Mouse (Mus musculus) ZHBTc4 (cell line): Measurements from ENCODE around the gene Itpa.

Source experiments
- DNase-seq: peaks from one replicate; pipeline ENCODE4 v3.0.0-alpha.2; 2011; ENCODE audit warnings: low read depth, low spot score

Itpa gene

GRCm38 (mm10) chr2:130724369-130724768, 57.0 kb downstream of the Itpa start:
- DNase-seq: no peak

DNA sequence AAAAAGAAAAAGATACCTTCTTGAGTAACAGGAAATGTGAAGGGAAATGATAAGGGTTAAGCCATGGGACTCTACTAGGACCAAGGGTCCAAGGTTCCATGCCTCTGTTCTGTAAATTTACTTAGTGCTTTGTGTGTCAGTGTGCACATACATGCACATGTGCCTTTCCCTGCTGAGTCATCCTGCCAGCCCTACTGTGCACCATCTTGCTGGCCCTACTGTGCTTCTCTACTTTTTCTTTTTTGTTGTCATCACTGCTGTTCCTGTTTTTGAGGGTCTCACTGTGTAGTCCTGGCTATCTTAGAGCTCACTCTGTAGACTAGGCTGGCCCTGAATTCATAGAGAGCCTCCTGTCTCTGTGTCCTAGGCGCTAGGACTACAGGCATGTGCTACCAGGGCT, 60.3 kb downstream of the Itpa start:
- no peak for DNase-seq

DNA sequence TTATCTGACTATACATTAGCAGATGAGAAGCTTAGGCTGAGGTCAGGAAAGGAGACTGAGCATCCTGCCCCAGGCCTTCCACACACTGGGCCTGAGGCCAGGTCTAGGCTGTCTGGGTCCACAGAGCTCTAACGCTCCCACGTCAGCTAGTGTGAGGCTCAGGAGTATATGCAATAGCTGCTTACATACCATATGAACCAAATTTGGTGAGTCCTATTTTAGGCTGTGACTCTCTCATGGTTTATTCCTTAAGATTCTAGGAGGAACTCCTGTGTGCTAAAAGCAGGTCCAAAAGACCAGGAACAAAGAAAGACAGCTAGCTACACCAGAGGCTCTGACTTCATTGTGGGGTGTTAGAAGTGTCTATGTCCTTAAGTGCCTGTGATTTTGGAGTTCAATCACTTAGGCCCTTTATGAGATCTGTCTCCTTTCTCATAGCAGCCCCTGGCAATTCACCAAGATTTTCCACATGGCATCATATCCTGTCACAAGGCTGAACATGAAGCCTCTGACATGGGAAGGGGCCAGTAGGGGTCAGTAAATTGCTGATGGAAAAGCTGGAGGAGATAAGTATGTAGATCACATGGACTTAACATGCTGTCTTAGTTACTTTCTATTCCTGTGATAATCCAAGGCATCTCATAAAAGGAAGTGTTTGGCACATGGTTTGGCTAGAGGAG, 61.6 kb downstream of the Itpa start:
- no peak for DNase-seq

DNA sequence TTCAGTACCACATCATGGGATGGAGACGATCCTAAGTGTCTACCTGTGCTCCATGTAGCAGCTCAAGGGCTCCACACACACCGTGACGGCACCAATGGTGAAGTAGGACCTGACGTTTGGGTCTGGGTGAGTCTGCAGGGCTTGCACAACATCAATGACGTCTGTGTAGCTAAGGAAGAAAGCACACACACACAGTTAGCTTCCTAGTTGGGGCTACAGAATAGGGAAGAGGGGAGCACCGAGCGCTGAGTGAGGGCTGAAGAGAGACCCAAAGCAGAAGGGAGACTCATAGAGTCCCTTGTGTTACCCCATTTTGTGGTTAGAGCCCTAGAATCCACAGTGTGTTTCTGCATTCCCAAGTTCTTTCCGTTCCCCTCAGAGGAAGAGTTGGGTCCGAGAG, 63.3 kb downstream of the Itpa start:
- no peak for DNase-seq
